Mouse (Mus musculus) CH12.LX (cell line): Measurements from ENCODE around the gene Tpk1. TPM values are rescaled to one million over a fixed set of nuclear protein-coding genes. Genes with fewer than 3 reads are reported as not detected.
A peak's percentile ranks its signal among the peaks of the same experiment; 100 is the strongest.

ENCODE experiments used
- DNase-seq: peaks from one replicate; pipeline ENCODE4 v3.0.0-alpha.2; 2013; ENCODE audit errors: extremely low read depth
- H3K27ac ChIP-seq: 2 replicates; pipeline ENCODE4 v1.5.1; 2012; ENCODE audit warnings: low read depth, mild to moderate bottlenecking, control low read depth, moderate library complexity; ENCODE audit not compliant: insufficient read depth
- H3K27me3 ChIP-seq: replicated peaks from 2 replicates; pipeline ENCODE3; 2012; ENCODE audit warnings: inconsistent platforms
- H3K36me3 ChIP-seq, 2 experiments: replicated peaks in 1 of 2; 2 replicates each; pipeline versions ENCODE3 to v1.6.1; 2012; ENCODE audit warnings: inconsistent platforms in 1 of 2, low read length in 1 of 2, mild to moderate bottlenecking in 1 of 2, mixed read lengths in 1 of 2, moderate library complexity in 1 of 2; ENCODE audit not compliant: control insufficient read depth in 1 of 2, insufficient read depth in 1 of 2
- H3K4me1 ChIP-seq, 2 experiments: 2 replicates each; pipeline ENCODE4 v1.6.1; 2012; ENCODE audit warnings: inconsistent platforms in 1 of 2, moderate library complexity in 1 of 2; ENCODE audit not compliant: insufficient read depth in 2 of 2, control insufficient read depth in 1 of 2
- H3K4me2 ChIP-seq: 2 replicates; pipeline ENCODE4 v1.6.1; 2012; ENCODE audit warnings: low read depth, mild to moderate bottlenecking, control low read depth; ENCODE audit not compliant: poor library complexity, insufficient read depth, severe bottlenecking
- H3K4me3 ChIP-seq, 3 experiments: fragments of 150-350 bp in 1 of 3; sonication (generic) in 1 of 3; replicated peaks in 1 of 3; 2 replicates each; pipeline versions ENCODE3 to v1.5.1; 2011 to 2012; ENCODE audit warnings: low read depth in 2 of 3, low read length in 2 of 3, mild to moderate bottlenecking in 2 of 3, moderate library complexity in 2 of 3, control low read depth in 1 of 3, improper control_type of control experiment in 1 of 3, inconsistent platforms in 1 of 3, mixed read lengths in 1 of 3; ENCODE audit not compliant: poor library complexity in 1 of 3
- H3K79me2 ChIP-seq: replicated peaks from 2 replicates; pipeline ENCODE4 v1.6.1; 2012; ENCODE audit warnings: mild to moderate bottlenecking, moderate library complexity; ENCODE audit not compliant: control insufficient read depth, poor library complexity, insufficient read depth, severe bottlenecking; ENCODE audit errors: extremely low read depth
- H3K9ac ChIP-seq: 2 replicates; pipeline ENCODE4 v1.6.1; 2012; ENCODE audit warnings: low read depth, mild to moderate bottlenecking, control low read depth, moderate library complexity; ENCODE audit not compliant: insufficient read depth
- H3K9me3 ChIP-seq: replicated peaks from 2 replicates; pipeline ENCODE3; 2012; ENCODE audit warnings: low read length, inconsistent platforms, mixed read lengths
- CHD1 ChIP-seq: IDR thresholded peaks from 2 replicates; pipeline ENCODE4 v1.6.1; 2012; ENCODE audit warnings: low read depth, low read length, improper control_type of control experiment, inconsistent platforms
- CHD2 ChIP-seq: IDR thresholded peaks from 2 replicates; pipeline ENCODE4 v1.6.1; 2011; ENCODE audit warnings: low read length, improper control_type of control experiment
- CTCF ChIP-seq, 2 experiments: IDR thresholded peaks in 1 of 2; conservative IDR thresholded peaks in 1 of 2; 2 replicates each; pipeline ENCODE4 v1.5.1; 2011 to 2012; ENCODE audit warnings: low read depth in 2 of 2, low read length in 2 of 2, improper control_type of control experiment in 1 of 2, inconsistent platforms in 1 of 2, mild to moderate bottlenecking in 1 of 2, moderate library complexity in 1 of 2
- EP300 ChIP-seq: IDR thresholded peaks from 2 replicates; pipeline ENCODE4 v1.6.1; 2011; ENCODE audit warnings: low read length, improper control_type of control experiment
- HCFC1 ChIP-seq: IDR thresholded peaks from 2 replicates; pipeline ENCODE4 v1.6.1; 2012; ENCODE audit warnings: low read depth, mild to moderate bottlenecking, inconsistent platforms, low read length, improper control_type of control experiment
- IRF4 ChIP-seq: IDR thresholded peaks from 2 replicates; pipeline ENCODE4 v1.6.1; 2014; ENCODE audit warnings: low read depth, mild to moderate bottlenecking, inconsistent platforms, low read length, improper control_type of control experiment
- JUN ChIP-seq: IDR thresholded peaks from 2 replicates; pipeline ENCODE4 v1.6.1; 2011; ENCODE audit warnings: low read depth, mild to moderate bottlenecking, low read length, improper control_type of control experiment, moderate library complexity; ENCODE audit not compliant: insufficient read depth
- KAT2A ChIP-seq: IDR thresholded peaks from 2 replicates; pipeline ENCODE4 v1.6.1; 2012; ENCODE audit warnings: low read length, improper control_type of control experiment, inconsistent platforms; ENCODE audit not compliant: insufficient replicate concordance
- MAZ ChIP-seq: IDR thresholded peaks from 2 replicates; pipeline ENCODE4 v1.6.1; 2012; ENCODE audit warnings: low read depth, mild to moderate bottlenecking, inconsistent platforms, low read length, improper control_type of control experiment, moderate library complexity
- MXI1 ChIP-seq: IDR thresholded peaks from 2 replicates; pipeline ENCODE4 v1.6.1; 2011; ENCODE audit warnings: mild to moderate bottlenecking, low read depth, low read length, improper control_type of control experiment
- MYC ChIP-seq: IDR thresholded peaks from 2 replicates; pipeline ENCODE4 v1.6.1; 2011; ENCODE audit warnings: low read depth, mild to moderate bottlenecking, improper control_type of control experiment, low read length
- NELFE ChIP-seq: IDR thresholded peaks from 2 replicates; pipeline ENCODE4 v1.6.1; 2011; ENCODE audit warnings: low read depth, low read length, improper control_type of control experiment
- POLR2AphosphoS2 ChIP-seq: IDR thresholded peaks from 2 replicates; pipeline ENCODE4 v1.6.1; 2011; ENCODE audit warnings: low read depth, low read length, improper control_type of control experiment
- RAD21 ChIP-seq: IDR thresholded peaks from 2 replicates; pipeline ENCODE4 v1.6.1; 2011; ENCODE audit warnings: low read depth, mild to moderate bottlenecking, low read length, improper control_type of control experiment, moderate library complexity
- RCOR1 ChIP-seq: conservative IDR thresholded peaks from 2 replicates; pipeline ENCODE4 v1.6.1; 2012; ENCODE audit warnings: low read depth, mild to moderate bottlenecking, inconsistent platforms, low read length, improper control_type of control experiment
- TBP ChIP-seq: conservative IDR thresholded peaks from 2 replicates; pipeline ENCODE4 v1.6.1; 2011; ENCODE audit warnings: low read depth, low read length, improper control_type of control experiment
- TCF12 ChIP-seq: IDR thresholded peaks from 2 replicates; pipeline ENCODE4 v1.6.1; 2014; ENCODE audit warnings: low read depth, mild to moderate bottlenecking, inconsistent platforms, low read length, improper control_type of control experiment
- USF2 ChIP-seq: conservative IDR thresholded peaks from 2 replicates; pipeline ENCODE4 v1.6.1; 2011; ENCODE audit warnings: low read depth, low read length, improper control_type of control experiment
- ZC3H11A ChIP-seq: IDR thresholded peaks from 2 replicates; pipeline ENCODE4 v1.6.1; 2012; ENCODE audit warnings: low read depth, mild to moderate bottlenecking, inconsistent platforms, low read length, improper control_type of control experiment
- ZMIZ1 ChIP-seq: IDR thresholded peaks from 2 replicates; pipeline ENCODE4 v1.6.1; 2012; ENCODE audit warnings: low read depth, mild to moderate bottlenecking, inconsistent platforms, low read length, improper control_type of control experiment
- dilution Hi-C: fragments of 300-500 bp; cut with MboI; formaldehyde crosslinking; loops from 2 replicates; pipeline ENCODE4 v1.14.3; 2020; ENCODE audit warnings: low sequenced_read_pairs; ENCODE audit not compliant: extremely low pct_unique_long_range_greater_than_20kb, extremely low pct_ligation_motif_present
- in situ Hi-C: fragments of 300-500 bp; cut with MboI; formaldehyde crosslinking; loops from 3 replicates; pipeline ENCODE4 v1.14.3; 2019; ENCODE audit warnings: low sequenced_read_pairs, low pct_ligation_motif_present, low pct_unique_long_range_greater_than_20kb, mixed read lengths
- polyA plus RNA-seq: library from polyadenylated mRNA; unstranded; fragments of >175 nt; gene quantifications from 2 replicates; pipeline ENCODE4 v1.2.1, GENCODE M21; 2012; ENCODE audit warnings: low read depth; ENCODE audit not compliant: insufficient read length
- total RNA-seq, 2 experiments: library from RNA; depleted of rRNA; stranded (reverse); fragments of 300-350 nt in 1 of 2; fragments of >200 nt in 1 of 2; gene quantifications; 2 replicates each; pipeline ENCODE4 v1.2.3; 2012 to 2014

Gene Tpk1
- total and polyA plus RNA-seq, 3 experiments, result 3.9 to 6.3 (median 4.8) TPM

DNA sequence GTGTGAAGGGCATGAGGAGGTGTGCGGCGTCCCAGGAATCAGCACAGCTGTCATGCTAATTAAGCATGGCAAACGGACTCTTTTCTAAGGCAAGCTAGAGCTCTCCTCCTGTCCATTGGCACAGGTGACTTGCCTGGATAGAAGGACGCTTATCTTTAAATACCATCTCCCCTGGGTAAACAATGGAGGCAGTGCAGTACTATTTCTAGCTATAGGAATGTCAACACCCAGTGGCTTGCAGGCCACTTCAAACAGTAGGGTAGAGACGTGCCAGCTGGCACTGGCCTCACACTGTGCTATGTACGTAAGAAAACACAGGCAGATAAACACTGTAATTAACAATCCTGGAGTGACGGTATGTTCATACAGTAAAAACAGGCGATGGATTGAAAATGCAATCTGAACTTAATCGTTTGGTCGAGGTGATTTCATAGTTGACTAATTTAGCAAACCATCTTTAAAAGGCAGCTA lies 328.6 kb downstream of the Tpk1 start:
- TF ChIP-seq CTCF (conservative IDR thresholded peaks at IDR 0.05 in 1 of 2, IDR thresholded peaks at IDR 0.05 in 1 of 2; ENCODE audit: low read depth in 2 of 2, low read length in 2 of 2), result no peak
- TF ChIP-seq TCF12, result no peak
- no peak for TF ChIP-seq TBP
- no peak for TF ChIP-seq CHD2
- TF ChIP-seq CHD1, result no peak
- TF ChIP-seq IRF4, result no peak
- no peak for TF ChIP-seq ZMIZ1
- no peak for TF ChIP-seq EP300
- TF ChIP-seq JUN, result no peak
- TF ChIP-seq MXI1, result no peak
- TF ChIP-seq MAZ, result no peak
- TF ChIP-seq USF2, result no peak
- TF ChIP-seq HCFC1, result no peak
- TF ChIP-seq POLR2AphosphoS2, result no peak
- TF ChIP-seq, all 38 proteins: peak for 0
- Histone ChIP-seq H3K4me2 (no peak overlapping the region), H3K27me3 (no peaks in the 10 kb centered on the region), H3K4me3 (no peak overlapping the region), H3K79me2 (no peaks in the 10 kb centered on the region), H3K27ac (no peak overlapping the region), H3K4me1 (no peaks in the 10 kb centered on the region), H3K36me3 (no peaks in the 10 kb centered on the region), H3K9ac (no peak overlapping the region), H3K9me3 (no peaks in the 10 kb centered on the region)
- in situ Hi-C loops (no loop called here), dilution Hi-C loops (no loop called here)
- no peak for DNase-seq

GRCm38 (mm10) chr6:43335619-43336234 lies 330.4 kb downstream of the Tpk1 start:
- H3K4me2 ChIP-seq, result no peak overlapping the region
- H3K4me3 ChIP-seq, result no peak overlapping the region
- DNase-seq, result peak; percentile 4
- H3K36me3 ChIP-seq, result no peaks in the 10 kb centered on the region
- H3K9ac ChIP-seq, result no peak overlapping the region
- in situ Hi-C loops, result no loop called here
- dilution Hi-C loops, result no loop called here
- no peaks in the 10 kb centered on the region for H3K79me2 ChIP-seq
- H3K9me3 ChIP-seq, result no peaks in the 10 kb centered on the region
- H3K4me1 ChIP-seq, result no peaks in the 10 kb centered on the region
- no peaks in the 10 kb centered on the region for H3K27me3 ChIP-seq
- no peak for TF ChIP-seq ZC3H11A
- TF ChIP-seq CHD1, result no peak
- no peak for TF ChIP-seq RCOR1
- no peak for TF ChIP-seq KAT2A
- no peak for TF ChIP-seq POLR2AphosphoS2
- TF ChIP-seq IRF4, result no peak
- TF ChIP-seq MXI1, result no peak
- TF ChIP-seq CTCF (conservative IDR thresholded peaks at IDR 0.05 in 1 of 2, IDR thresholded peaks at IDR 0.05 in 1 of 2; ENCODE audit: low read depth in 2 of 2, low read length in 2 of 2), result peak in 1 of 2 experiments; percentile 37; a peak in 1 of 4 replicates
- peak; percentile 34 for TF ChIP-seq RAD21
- no peak for TF ChIP-seq MYC
- TF ChIP-seq EP300, result no peak
- TF ChIP-seq NELFE, result no peak
- H3K27ac ChIP-seq, result no peak overlapping the region
